Mouse (Mus musculus): ENCODE data around the gene Rangap1.

- no peak for TF ChIP-seq MAX (IDR thresholded peaks at IDR 0.05; ENCODE audit: low read length)
- no peak for TF ChIP-seq POLR2A (IDR thresholded peaks at IDR 0.05; ENCODE audit: low read depth, low read length)
- no peak for TF ChIP-seq MAZ (IDR thresholded peaks at IDR 0.05; ENCODE audit: low read depth, low read length)
- no peak for TF ChIP-seq MAFK (IDR thresholded peaks at IDR 0.05; ENCODE audit: insufficient replicate concordance, low read length)
- no peak for TF ChIP-seq CHD1 (IDR thresholded peaks at IDR 0.05; ENCODE audit: low read depth, low read length)
- TF ChIP-seq CTCF (conservative IDR thresholded peaks at IDR 0.05 in 1 of 2, IDR thresholded peaks at IDR 0.05 in 1 of 2; ENCODE audit: low read depth in 2 of 2, low read length in 2 of 2) = no peak
- TF ChIP-seq NRF1 (IDR thresholded peaks at IDR 0.05; ENCODE audit: low read depth, low read length) = no peak
- TF ChIP-seq USF1 (IDR thresholded peaks at IDR 0.05; ENCODE audit: low read depth, low read length) = no peak
- no peak for TF ChIP-seq ZC3H11A (IDR thresholded peaks at IDR 0.05; ENCODE audit: low read depth, low read length)
- TF ChIP-seq SIN3A (IDR thresholded peaks at IDR 0.05; ENCODE audit: low read length) = no peak
Observed at GRCm38 (mm10) chr15:81772431-81773120, 27.2 kb upstream of the Rangap1 start.
